Mouse (Mus musculus) cortical plate, adult 2 months (tissue): ENCODE measurements around the gene Smim6. TPM values are rescaled to one million over a fixed set of nuclear protein-coding genes. Genes with fewer than 3 reads are reported as not detected.

Experiments used
- H3K27ac ChIP-seq: fragments of 200-500 bp; 2 replicates; pipeline ENCODE4 v1.5.1; 2012; ENCODE audit warnings: low read length, control low read depth, inconsistent platforms; ENCODE audit not compliant: insufficient read depth
- H3K4me1 ChIP-seq: fragments of 200-500 bp; 2 replicates; pipeline ENCODE4 v1.6.1; 2011; ENCODE audit warnings: low read length; ENCODE audit not compliant: control insufficient read depth, insufficient read depth
- H3K4me3 ChIP-seq: fragments of 200-500 bp; 2 replicates; pipeline ENCODE4 v1.5.1; 2011; ENCODE audit warnings: mild to moderate bottlenecking, low read length, control low read depth; ENCODE audit not compliant: insufficient read depth
- CTCF ChIP-seq: fragments of 200-500 bp; IDR thresholded peaks from 2 replicates; pipeline ENCODE4 v1.5.1; 2011; ENCODE audit warnings: mild to moderate bottlenecking, control low read depth, low read length; ENCODE audit not compliant: insufficient read depth; ENCODE audit errors: extremely low read depth
- POLR2A ChIP-seq: fragments of 200-500 bp; IDR thresholded peaks from 2 replicates; pipeline ENCODE4 v1.6.1; 2011; ENCODE audit warnings: mild to moderate bottlenecking, low read length, control low read depth; ENCODE audit not compliant: insufficient read depth; ENCODE audit errors: extremely low read depth
- polyA plus RNA-seq: library from polyadenylated mRNA; depleted of rRNA; stranded (reverse); fragments of >200 nt; gene quantifications from 2 replicates; pipeline ENCODE4 v1.2.3, GENCODE M21; 2012; rRNA removed

Smim6 gene
- polyA plus RNA-seq, 1 experiment, result not detected

DNA sequence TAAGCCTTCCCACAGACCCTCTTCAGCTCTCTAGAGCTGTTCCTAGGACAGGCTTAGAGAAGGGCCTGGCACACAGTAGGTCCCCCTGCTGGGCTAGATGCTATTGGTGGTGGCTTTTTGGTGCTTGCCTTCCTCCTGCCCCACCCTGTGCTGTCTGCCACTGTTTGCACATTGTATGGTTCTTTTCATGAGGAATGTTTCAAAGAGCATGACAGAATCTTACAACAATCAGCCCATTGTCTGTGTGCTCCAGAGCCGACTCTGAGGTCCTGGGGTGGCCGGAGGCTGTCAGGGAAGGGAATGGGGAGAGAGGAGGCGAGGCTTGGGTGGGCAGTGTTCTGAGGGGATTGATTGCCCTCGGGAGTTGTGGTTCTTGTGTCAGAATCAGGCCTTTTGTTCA lies 44.6 kb downstream of the Smim6 start:
- no peak overlapping the region for H3K4me3 ChIP-seq
- 0 out of 2 replicates have a peak overlapping the region, but pooled peaks have one; percentile 66 for H3K27ac ChIP-seq
- H3K4me1 ChIP-seq, result no peaks in the 10 kb centered on the region
- TF ChIP-seq POLR2A (no peak), CTCF (no peak)

DNA sequence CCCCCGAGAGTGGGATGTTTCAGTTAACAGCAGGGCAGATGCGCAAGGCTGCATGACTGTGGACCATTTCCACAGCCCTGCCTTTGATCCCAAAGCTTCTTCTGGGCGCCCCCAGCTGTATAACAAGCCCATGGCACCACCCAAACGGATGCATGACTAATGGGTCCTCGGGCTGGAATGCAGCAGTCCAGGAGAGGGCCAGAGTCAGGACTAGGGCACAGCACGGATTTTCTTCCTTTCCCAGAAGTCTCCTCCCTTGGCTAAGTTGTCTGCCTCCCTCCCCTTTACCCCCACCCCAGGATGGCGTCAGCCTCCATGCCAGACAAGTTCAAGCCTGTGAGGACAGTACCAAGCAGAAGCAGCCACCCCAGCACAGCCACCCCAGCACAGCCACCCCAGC lies 46.2 kb downstream of the Smim6 start:
- no peak overlapping the region for H3K4me3 ChIP-seq
- no peak for TF ChIP-seq CTCF
- no peak for TF ChIP-seq POLR2A
- H3K27ac ChIP-seq, result no peak overlapping the region
- no peaks in the 10 kb centered on the region for H3K4me1 ChIP-seq

DNA sequence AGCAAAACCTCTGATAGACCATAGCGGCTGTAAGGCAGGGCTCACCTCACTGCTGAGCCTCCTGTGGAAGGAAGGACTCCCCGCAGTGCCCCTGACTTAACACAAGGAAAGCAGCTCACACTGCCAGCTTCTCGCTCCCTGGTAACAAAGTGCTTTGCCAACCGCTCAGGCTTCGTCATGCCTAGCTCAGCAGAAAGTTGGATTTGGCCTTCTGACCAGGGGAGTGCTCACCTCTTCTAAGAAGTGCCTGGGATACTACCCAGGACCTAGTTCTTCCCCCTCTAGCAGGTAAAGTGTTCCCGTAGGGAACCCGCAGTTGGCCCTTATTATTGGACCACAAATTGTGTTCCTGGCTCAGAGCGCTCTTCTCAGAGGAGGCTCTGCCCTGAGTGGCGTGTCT lies 47.2 kb downstream of the Smim6 start:
- TF ChIP-seq CTCF (no peak), POLR2A (no peak)
- Histone ChIP-seq H3K4me3 (no peak overlapping the region), H3K4me1 (no peaks in the 10 kb centered on the region), H3K27ac (no peak overlapping the region)

DNA sequence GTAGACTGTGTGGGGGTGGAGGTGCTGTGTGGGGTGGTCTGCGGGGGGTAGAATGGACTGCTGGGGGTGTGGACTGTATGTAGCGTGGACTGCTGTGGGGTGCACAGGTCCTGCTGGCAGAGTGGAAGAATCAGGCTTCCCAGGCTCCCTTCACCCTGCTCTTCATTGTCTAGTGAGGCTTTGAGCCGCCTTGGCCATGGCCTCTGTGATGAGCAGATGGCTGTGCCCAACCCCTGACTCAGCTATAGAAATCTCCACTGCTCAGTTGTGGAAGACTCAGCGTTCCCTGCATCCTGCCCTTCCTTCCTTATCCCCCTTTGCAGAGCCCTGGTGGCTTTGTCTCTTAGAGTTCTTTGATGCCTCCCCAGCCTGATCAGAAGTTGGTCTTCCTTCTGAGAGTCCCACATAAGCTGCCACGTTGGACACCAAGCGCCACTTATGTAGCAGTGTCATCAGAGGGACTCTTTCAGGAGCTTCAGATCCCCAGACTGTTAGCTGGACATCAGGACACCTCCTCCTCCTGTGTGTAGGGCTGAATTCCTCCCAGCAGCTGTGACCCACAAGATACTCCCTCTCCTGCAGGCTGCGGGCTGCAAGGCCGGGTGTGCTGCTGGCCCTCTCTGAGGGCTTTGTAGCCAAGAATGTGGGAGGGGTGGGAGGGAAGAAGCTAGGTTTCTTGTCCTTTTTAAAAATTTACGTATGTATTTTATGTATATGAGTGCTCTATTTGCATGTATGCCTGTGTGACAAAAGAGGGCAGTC lies 51.0 kb downstream of the Smim6 start:
- Histone ChIP-seq H3K27ac (no peak overlapping the region), H3K4me3 (no peak overlapping the region), H3K4me1 (no peaks in the 10 kb centered on the region)
- TF ChIP-seq CTCF, result no peak
- no peak for TF ChIP-seq POLR2A

Other genes with a start within 250 kb of the Smim6 start
- gene Grb2, start 203.4 kb upstream of the Smim6 start, polyA plus RNA-seq, result 106 and 110 TPM in 2 replicates
- 44.8 and 45.7 TPM in 2 replicates for gene Tmem94, start 146.6 kb upstream of the Smim6 start, polyA plus RNA-seq
- gene Caskin2, start 98.4 kb upstream of the Smim6 start, polyA plus RNA-seq, result 22.1 and 24.1 TPM in 2 replicates
- gene Tsen54, start 97.3 kb upstream of the Smim6 start, polyA plus RNA-seq, result 15.3 and 15.8 TPM in 2 replicates
- 3.1 and 3.2 TPM in 2 replicates for gene Llgl2, start 88.0 kb upstream of the Smim6 start, polyA plus RNA-seq
- 1.1 TPM in 2 replicates for gene Myo15b, start 53.6 kb upstream of the Smim6 start, polyA plus RNA-seq
- gene Smim5, start 12.1 kb upstream of the Smim6 start, polyA plus RNA-seq, result 0.57 and 0.58 TPM in 2 replicates
- gene Sap30bp, start 21.3 kb downstream of the Smim6 start, polyA plus RNA-seq, result 51.2 and 57.0 TPM in 2 replicates
- gene Recql5, start 21.5 kb downstream of the Smim6 start, polyA plus RNA-seq, result 31.7 and 36.4 TPM in 2 replicates
- 8.0 and 8.2 TPM in 2 replicates for gene Itgb4, start 62.7 kb downstream of the Smim6 start, polyA plus RNA-seq
- 19.2 and 20.4 TPM in 2 replicates for gene Galk1, start 100.7 kb downstream of the Smim6 start, polyA plus RNA-seq
- 217 and 235 TPM in 2 replicates for gene H3f3b, start 115.9 kb downstream of the Smim6 start, polyA plus RNA-seq
- gene Unk, start 118.3 kb downstream of the Smim6 start, polyA plus RNA-seq, result 31.1 and 33.4 TPM in 2 replicates
- 0.96 and 1.3 TPM in 2 replicates for gene Unc13d, start 165.9 kb downstream of the Smim6 start, polyA plus RNA-seq
- 438 and 447 TPM in 2 replicates for gene Wbp2, start 175.0 kb downstream of the Smim6 start, polyA plus RNA-seq
- 5.5 and 6.2 TPM in 2 replicates for gene Trim47, start 215.2 kb downstream of the Smim6 start, polyA plus RNA-seq
- gene Trim65, start 219.1 kb downstream of the Smim6 start, polyA plus RNA-seq, result 5.3 and 5.7 TPM in 2 replicates
- 34.6 and 34.7 TPM in 2 replicates for gene Mrpl38, start 226.9 kb downstream of the Smim6 start, polyA plus RNA-seq